Mouse (Mus musculus): Measurements from ENCODE around the gene Smc3.

The Smc3 gene

DNA sequence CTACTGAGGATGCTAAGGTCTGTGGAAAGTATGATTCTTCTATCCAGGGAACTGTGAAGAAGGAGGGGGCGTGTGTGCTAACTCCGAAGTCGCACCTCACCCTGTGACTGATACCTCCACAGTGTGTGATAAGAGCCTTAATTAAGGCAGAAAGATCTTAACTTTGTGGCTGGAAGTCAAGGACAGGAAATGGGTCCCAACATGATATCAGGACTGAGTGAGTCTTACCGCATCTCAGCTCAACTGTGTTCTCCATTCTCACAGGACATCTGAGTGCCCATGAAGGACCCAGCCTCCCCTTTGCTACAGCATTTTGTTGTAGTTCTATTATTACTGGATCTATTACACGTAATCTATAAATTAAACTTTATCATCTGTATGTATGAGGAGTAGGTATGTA is 57.2 kb downstream of the Smc3 start:
- no peak for DNase-seq

DNA sequence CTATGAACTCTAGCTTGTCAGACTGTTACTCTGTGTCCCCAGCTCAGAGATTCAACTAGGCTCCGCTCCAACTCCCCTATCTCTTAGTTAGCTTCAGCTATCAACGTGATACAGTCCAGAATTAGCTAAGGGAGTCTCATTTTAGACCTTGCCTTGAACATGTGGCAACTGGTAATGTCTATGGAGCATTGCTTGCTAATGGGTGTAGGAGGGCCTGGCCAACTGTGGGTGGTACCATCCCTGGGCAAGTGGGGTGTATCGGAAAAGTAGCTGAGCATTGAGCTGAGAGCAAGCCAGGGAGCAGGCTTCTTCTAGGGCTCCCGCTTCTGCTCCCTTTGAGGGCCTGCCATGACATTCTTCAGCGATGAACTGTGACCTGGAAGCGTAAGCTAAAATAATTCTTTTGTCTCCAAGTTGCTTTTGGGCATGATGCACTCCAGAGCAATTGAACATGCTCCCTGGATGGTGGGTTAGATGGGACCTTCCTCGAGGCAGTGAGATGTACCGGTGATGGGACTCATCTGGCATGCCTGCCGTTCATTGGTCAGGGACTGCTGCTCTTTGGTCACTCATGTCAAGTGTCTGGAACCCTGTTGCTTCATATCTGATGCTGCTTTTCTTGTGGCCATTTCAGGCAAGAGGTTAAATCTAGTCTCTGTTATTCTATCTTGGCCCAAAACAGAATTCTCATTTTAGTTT is 60.7 kb downstream of the Smc3 start:
- DNase-seq, result no peak

DNA sequence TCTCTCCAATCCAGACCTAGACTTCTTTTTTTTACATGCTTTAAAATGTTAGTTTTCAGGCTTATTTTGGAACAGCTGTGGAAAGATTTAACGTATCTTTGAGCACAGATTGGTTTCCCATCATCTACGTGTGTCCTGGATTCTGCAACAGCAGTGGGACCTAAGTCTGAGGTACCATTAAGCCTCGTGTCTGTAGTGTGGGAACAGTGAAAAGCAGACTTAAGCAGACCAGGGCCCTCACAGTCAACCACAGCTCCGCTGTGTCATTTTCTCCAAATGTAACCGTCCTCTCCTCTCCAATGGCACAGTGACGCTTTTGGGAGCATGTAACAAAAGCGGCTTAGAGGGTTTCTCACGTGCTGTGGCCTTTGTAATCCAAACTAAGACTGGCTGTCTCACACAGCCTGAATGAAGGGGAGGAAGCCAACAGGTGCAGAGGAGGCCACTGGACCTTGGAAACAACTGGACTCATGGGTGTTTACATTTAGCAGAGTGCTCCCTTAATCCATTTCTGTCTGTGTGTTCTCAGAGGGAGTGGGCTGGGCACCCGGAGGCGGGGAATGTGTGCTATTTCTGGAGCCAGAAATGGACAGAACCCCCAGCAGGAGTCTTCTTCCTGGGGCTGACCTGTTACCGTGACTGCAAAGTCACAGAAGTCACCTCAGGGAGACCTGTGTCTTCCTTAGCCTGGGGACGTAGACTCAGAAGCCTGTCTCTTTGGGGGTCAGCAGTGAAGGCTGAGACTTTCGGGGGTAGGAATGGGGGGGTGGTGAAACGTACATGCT is 61.9 kb downstream of the Smc3 start:
- DNase-seq, result no peak

DNA sequence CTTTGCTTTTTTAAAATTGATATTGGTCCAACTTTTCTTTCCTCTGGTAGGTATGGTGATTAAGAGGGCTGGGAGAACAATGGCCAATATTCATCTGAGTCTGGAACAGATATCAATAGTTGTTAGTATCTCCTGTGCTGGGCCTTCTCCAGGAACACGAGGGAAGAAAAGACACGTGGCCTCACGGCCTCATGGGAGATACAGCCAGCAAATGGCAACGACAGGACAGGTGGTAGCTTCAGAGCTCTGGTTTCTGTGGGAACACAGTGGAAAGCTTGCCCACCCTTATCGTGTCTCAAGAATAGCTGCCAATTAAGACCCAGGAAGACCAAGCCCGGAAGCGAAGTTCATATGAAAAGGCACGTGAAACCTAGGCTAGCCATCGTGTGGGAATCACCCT is 64.6 kb downstream of the Smc3 start:
- no peak for DNase-seq

DNA sequence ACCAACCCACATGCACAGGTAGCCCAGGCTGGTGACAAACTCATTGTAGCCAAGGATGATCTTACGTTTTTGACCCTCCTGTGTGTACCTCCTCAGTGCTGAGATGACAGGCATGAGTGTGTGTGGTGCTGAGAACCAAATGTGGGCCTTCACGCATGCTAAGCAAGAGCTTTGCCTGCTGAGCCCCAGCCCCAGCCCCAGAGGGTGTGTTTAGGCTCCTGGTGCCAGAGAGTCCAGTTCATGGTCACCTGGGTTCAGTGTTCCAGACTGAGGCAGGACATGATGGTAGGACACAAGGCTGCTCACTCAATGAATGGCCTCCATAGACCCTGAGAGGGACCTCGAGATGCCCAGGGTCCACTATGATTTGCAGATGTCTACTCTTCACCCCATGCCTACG is 65.2 kb downstream of the Smc3 start:
- no peak for DNase-seq

DNA sequence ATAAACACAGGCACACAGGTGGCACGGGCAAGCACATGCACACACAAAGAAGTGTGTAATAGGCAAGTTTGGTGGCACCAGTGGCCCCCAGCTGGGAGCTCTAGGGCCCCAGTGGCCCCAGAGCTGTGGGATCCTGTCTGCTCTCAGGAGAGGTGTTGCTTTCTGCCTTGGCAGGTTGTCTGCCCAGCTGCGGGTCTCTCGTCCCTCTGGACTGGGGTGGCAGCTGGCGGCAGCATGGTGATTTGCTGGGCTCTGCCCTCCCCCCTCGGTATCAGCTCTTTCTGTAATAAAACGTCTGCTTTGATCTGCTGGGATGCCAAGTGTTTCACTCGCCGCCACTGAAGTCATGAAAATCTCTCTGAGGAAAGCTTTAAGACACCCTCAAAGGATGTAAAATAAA is 66.5 kb downstream of the Smc3 start:
- no peak for DNase-seq

DNA sequence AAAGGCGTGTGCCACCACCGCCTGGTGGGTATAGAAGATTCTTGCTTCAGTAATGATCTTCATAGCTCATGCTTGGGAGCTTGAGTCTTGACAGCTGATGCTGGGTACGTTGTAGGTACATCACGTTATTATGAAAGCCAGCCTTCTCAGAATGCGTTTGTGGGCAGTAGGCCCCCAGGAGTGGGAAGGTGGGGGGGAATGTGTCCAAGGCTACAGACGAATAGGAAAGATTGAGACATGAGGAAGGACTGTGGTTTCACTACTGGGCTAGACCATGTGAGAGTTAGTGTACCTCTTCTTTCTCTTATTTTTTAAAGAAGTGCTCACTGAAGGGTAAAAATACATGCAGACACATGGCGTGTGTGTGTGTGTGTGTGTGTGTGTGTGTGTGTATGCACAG is 68.6 kb downstream of the Smc3 start:
- no peak for DNase-seq

DNA sequence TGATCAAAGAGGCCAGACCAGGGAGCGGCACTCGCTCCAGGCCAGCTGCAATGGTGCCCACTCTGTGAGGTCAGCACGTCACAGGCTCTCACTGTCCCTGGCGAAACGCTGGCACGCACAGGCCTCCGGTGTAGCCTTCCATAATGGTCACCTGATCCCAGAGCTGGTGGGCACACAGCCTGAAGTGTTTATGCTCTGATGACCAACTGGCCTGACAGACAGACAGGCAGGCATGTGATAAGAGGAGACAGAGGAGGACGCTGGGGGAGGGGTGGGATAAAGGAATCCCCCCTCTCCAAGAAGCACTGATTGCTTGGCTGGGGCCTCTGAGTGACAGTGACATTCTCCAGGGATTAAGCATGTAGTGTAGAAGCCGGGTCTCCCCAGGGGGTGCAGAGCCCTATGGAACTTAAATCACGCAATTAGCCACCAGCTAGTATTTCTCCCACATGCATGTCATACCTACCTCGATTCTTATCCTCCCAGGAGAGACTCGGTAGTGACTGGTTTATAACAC is 70.5 kb downstream of the Smc3 start:
- DNase-seq, result no peak

DNA sequence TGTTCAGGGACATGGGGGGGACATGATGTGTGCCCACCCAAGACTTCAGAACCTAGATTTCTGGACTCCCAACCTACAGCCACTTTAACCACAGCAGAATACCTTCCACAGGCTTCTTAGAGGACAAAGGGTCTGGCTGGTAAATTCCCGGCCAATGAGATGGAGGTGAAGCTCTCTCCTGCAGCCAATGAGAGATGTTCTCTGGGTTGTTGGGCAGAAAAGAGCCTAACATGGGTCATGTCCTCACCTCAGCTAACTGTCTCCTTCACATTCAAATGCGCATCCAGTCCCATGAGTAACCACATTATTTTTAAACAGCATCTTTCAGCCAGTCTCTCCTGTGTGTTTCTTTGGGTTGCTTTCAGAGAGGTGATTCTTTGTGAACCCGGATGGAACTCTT is 71.2 kb downstream of the Smc3 start:
- DNase-seq, result no peak

DNA sequence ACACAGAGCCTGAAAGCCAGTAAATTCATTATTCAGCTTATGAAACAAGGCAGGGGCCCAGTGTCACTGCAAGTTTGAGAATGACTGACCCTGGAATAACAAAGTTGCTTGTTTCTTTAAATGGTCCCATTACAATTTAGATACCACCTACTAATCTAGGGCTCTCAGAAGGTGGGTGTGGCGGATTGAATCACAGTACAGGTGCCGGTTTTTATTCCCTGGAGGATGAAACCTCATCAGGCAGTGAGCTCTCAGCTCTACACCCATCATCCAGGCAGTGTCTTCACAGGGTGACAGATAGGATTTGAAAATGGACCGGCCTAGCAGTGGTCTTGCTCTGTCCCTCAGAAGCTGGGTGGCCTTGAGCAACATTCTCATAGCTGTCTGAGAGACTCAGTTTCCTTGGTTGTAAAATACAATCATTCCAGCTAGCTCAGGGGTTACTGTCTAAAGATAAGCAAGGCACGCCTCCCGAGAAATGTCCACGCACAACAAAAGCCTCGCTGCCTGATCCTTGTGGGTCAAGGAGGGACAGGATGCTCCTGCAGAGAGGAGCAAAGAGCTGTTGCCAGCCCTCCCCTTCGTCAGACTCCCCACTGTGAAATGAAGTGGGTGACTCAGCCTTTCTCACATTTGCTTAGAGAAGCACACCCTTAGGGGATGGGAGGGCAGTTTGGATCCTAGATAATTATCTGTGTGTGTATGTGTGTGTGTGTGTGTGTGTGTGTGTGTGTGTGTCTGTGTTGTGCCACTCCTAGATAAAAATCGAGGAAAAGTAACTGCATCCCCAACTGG is 74.1 kb downstream of the Smc3 start:
- DNase-seq, result no peak

DNA sequence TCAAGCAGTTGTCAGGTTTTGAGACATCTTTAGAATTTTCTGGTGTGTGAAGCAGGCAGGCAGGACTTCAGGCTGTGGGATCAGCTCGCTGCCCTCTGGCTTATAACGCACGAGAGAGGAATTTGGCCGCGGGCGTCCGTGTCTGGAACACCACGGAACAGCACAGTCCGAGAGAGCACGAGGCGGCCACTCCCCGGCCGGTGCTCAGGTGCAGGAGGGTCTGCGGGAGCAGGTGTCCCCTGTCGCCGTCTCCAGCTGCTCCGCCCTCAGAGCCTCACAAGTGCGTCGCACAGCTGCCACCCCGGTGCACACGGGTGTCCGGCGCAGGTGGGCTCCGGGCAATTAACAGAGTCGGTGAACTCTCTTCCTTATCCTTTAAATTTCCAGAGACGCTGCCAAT is 76.0 kb downstream of the Smc3 start:
- no peak for DNase-seq

DNA sequence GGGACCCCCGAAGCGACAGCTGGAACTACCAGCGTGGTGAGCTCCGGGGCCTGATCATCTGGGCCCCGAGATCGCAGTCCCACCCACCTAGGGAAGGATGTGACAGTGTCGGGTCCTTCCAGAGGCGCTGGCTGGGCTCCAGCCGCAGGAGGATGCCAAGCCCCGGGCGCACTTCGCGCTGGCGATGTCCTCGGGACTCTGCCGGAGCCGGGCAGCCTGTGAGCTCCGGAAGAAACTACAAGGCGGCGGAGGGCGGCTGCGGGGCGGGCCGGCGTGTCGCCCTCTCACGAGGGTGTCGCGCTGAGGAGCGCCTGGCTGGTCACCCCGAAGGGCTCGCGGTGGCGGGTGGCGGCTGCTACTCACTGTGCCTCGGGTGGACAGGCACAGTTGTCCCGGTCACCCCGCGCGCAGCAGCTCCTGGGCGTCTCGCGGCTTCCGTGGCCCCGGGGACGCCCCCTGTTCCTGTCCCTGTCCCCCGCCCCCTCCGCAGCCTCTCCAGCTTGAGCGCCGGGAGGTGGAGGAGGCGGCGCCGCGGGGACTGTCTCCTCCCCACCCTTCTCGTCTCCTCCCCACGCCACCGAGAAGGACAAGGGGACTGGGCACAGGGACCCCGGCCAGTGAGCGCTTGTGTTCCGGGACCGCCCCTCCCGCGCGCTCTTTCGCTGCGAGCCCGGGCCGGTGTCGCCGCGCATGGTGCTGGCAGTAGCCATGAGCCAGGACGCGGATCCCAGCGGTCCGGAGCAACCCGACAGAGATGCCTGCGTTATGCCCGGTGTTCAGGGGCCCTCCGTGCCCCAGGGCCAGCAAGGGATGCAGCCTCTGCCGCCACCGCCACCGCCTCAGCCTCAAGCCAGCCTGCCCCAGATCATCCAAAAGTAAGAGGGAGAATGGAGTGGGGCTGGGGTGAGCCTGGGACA is 76.8 kb downstream of the Smc3 start, which contains the start of gene Rbm20:
Gene Rbm20 (plus strand): TSS at position 589 of the 917 bp plus-strand sequence.
- DNase-seq, result peak in 1 of 2 experiments; percentile 21

DNA sequence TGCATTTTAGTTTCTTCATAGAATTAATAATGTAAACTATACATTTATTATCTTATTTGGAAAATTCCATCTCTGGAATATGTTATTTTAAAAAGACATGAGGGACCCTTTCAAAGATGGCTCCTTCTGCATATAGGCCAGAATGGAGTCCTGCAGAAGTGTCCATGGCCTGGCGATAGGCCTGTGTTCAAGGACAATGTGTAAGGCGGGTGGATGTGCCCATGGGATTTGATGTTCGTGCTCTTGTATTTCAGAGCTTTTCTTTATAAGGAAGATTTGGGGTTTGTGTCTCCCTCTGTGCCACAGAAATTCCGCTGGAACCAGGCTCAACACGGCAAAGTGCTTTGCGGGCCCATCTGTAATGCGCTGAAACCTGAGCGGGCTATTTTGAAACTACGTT is 79.0 kb downstream of the Smc3 start:
- no peak for DNase-seq

DNA sequence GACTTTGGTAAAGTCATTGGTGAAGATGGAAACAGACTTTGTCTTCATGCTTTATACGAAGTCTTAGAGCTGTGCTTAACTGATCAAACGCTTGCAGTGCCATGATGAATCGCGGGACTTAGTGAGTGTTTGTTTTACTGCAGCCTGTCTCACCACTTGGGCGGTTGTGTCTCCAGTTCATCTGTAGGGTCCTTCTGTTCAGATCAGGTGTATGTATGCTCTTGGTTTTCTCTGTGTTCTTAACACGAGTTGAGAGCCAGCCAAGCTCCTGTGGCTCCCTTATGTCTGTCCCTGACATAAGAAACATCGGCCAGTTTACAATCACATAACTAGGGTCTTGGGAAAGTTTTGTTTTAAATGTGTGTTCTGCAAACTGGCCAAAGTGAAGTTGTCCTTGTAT is 79.8 kb downstream of the Smc3 start:
- DNase-seq, result no peak

DNA sequence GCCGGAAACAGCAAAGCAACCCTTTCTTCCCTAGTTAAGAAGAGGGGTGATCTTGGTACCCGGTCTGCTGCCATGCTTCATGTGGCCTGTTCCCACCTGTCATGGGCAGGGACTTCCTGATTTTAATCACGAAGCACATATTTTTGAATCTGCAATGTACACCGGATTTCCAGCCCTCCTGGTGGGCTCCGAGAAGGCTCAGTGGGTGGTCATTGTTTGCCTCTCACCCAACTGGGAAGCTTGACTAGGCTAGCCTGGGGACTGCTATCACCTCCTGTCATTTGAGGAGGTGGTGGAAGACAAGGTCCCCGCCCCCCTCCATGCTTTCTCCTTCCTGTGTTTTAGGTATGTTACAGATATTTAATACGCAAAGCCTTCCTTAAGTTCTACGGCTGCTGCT is 82.2 kb downstream of the Smc3 start:
- DNase-seq, result no peak

DNA sequence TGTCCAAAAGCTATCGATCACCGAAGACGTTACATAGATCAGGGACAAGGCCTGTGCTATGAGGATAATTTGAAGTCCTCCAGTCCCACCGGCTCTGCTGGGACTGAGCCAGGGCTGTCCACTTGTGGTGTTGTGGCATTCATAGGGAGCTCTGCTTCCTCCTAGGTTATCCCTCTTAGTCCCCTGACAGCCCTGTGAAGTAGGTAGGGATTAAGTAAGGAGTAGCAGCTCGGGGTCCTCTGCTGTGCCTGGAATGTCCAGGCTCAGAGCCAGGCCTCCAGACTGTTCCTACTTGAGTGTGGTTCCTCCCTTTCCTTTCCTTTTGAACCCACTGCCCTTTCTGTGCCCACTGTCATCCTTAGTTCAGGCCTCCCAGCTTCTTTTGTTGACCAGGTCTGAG is 87.4 kb downstream of the Smc3 start:
- DNase-seq, result no peak

DNA sequence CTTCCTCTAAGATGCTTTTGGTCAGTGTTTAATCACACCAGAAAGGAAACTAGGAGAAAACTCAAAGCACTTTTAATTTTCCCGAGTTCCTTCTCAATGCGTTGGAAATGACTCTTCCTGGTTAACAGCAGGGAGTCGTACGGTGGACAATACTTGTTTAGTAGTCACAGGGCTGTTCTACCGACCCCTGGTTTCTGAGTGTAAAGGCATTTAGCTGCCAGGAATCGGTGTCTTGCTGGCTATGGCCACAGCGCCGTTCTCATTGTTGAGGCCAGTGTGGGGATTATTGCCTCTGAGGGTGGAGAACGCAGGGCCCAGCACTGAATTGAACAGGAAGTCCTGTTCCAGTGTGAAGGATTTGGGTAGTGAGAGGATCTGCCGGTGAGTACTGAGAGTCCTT is 90.6 kb downstream of the Smc3 start:
- no peak for DNase-seq

DNA sequence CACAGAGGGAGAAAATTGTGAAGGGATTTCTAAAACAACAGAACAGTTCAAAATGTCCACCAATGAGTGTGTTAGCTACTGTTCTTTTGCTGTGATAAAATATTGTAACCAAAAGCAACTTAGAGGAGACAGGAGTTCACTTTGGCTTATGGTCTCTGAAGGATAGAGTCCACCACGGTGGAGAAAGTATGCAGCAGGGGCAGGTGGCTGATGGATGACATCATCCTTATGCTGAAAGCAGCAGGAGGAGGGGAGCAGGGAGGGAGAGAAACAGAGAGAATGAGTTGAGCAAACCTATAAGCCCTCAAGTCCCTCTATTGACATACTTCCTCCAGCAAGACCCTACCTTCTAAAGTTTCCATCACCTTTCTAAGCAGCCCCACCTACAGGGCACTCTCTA is 93.8 kb downstream of the Smc3 start:
- DNase-seq, result no peak
